ENCODE assay signal across 8 mouse cellular contexts in the genomic region with DNA sequence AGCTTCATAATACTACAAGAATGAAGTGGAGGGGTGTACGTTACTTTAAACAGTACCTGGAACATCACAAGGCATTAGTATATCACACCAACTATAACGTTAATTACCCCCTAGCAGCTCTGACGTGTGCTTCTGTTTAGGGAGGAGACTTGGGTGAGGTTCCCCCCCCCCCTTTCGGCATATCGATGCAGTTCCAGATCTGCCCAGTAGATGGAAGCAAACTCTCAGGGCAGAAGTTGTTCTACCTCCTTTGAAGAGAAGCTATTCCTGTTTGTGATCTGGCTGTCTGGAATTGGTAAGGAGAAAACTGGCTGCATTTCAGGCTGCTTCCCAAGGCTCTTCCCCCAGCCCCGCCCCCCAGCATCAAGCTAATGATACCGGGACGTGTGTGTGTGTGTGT. TPM values are rescaled to one million over a fixed set of nuclear protein-coding genes. Genes with fewer than 3 reads are reported as not detected.
DNase-seq lines count a peak whose midpoint lies in the region; ATAC-seq and TF ChIP-seq lines count a peak whose summit lies in the region.

No protein-coding gene starts in this region.

- no peak for TF ChIP-seq EP300 in MEL (IDR thresholded peaks at IDR 0.05; ENCODE audit: low read depth in 1 of 2, low read length in 2 of 2)

- no peaks in the 10 kb centered on the region for H3K79me2 ChIP-seq in MEL (ENCODE audit: control insufficient read depth, insufficient read depth, low read length, poor library complexity)

- H3K27me3 ChIP-seq in MEL (ENCODE audit: control insufficient read depth in 1 of 2, insufficient read depth in 2 of 2, low read length in 2 of 2): no peaks in the 10 kb centered on the region
- no peaks in the 10 kb centered on the region for H3K27me3 ChIP-seq in kidney, embryonic 14.5 days (ENCODE audit: control insufficient read depth, insufficient read depth, low read length)

- TF ChIP-seq CTCF in MEL (IDR thresholded peaks at IDR 0.05 in 2 of 3, conservative IDR thresholded peaks at IDR 0.05 in 1 of 3; ENCODE audit: control insufficient read depth in 1 of 3, insufficient read depth in 1 of 3, low read depth in 2 of 3, low read length in 3 of 3, poor library complexity in 1 of 3, severe bottlenecking in 1 of 3): peak; percentile 48 to 54 (median 52)

- H3K4me2 ChIP-seq in kidney, embryonic 14.5 days (replicated peaks; ENCODE audit: low read depth, low read length): no peak overlapping the region

- DNase-seq in frontal cortex, postnatal 14 days (ENCODE audit: low spot score in 2 of 2): no peak
- DNase-seq in MEL (ENCODE audit: low read depth, low spot score): peak; percentile 62
- DNase-seq in heart, adult 9 months (ENCODE audit: low spot score in 2 of 2): peak; percentile 10 to 30
- peak; percentile 29 for DNase-seq in lung, postnatal 25 days (ENCODE audit: low spot score)
- DNase-seq in retina, postnatal 1 day: peak; percentile 88

- no peak overlapping the region for H3K9ac ChIP-seq in MEL (ENCODE audit: control insufficient read depth, low read depth, low read length, poor library complexity, severe bottlenecking)
- H3K9ac ChIP-seq in kidney, embryonic 14.5 days (ENCODE audit: low read depth, low read length): no peak overlapping the region

- ATAC-seq in frontal cortex, adult (ENCODE audit: low TSS enrichment): peak; percentile 64
- ATAC-seq in common myeloid progenitor, adult 5-6 weeks (replicated peaks; ENCODE audit: low read depth, poor library complexity, severe bottlenecking): peak; percentile 97
- peak; percentile 74 for ATAC-seq in kidney, embryonic 14.5 days (ENCODE audit: low FRiP score, low TSS enrichment)

- H3K4me3 ChIP-seq in MEL (ENCODE audit: control insufficient read depth in 1 of 2, insufficient read depth in 1 of 2, low read depth in 2 of 2, low read length in 2 of 2): no peak overlapping the region
- H3K4me3 ChIP-seq in kidney, embryonic 14.5 days (ENCODE audit: low read length): no peak overlapping the region

- no peaks in the 10 kb centered on the region for H3K4me1 ChIP-seq in MEL (ENCODE audit: control insufficient read depth in 1 of 2, insufficient read depth in 2 of 2, low read length in 2 of 2)
- no peaks in the 10 kb centered on the region for H3K4me1 ChIP-seq in kidney, embryonic 14.5 days (ENCODE audit: control insufficient read depth, insufficient read depth, low read length)

- TF ChIP-seq POLR2A in MEL (IDR thresholded peaks at IDR 0.05; ENCODE audit: control insufficient read depth in 1 of 2, insufficient read depth in 1 of 2, low read depth in 1 of 2, low read length in 2 of 2, poor library complexity in 1 of 2): no peak

- peak; percentile 49 for TF ChIP-seq RAD21 in MEL (IDR thresholded peaks at IDR 0.05; ENCODE audit: low read depth, low read length)

- WGBS in kidney, embryonic 14.5 days: 3% methylated on average over 8 of the region's 8 CpGs

- no peaks in the 10 kb centered on the region for H3K9me3 ChIP-seq in MEL (replicated peaks; ENCODE audit: insufficient read depth, low read length)
- no peaks in the 10 kb centered on the region for H3K9me3 ChIP-seq in kidney, embryonic 14.5 days (ENCODE audit: control insufficient read depth, low read length)

- no peak overlapping the region for H3K27ac ChIP-seq in MEL (ENCODE audit: control insufficient read depth, low read depth, low read length)
- no peak overlapping the region for H3K27ac ChIP-seq in kidney, embryonic 14.5 days (ENCODE audit: low read depth, low read length)

- H3K36me3 ChIP-seq in MEL (ENCODE audit: control insufficient read depth in 1 of 2, insufficient read depth in 2 of 2, low read length in 2 of 2): no peaks in the 10 kb centered on the region
- H3K36me3 ChIP-seq in kidney, embryonic 14.5 days (ENCODE audit: control insufficient read depth, insufficient read depth, low read length): no peaks in the 10 kb centered on the region

TF ChIP-seq in MEL, 35 proteins besides CTCF, POLR2A, EP300 and RAD21:
- TF ChIP-seq ZKSCAN1 (IDR thresholded peaks at IDR 0.05; ENCODE audit: low read depth, low read length) (no peak), MEF2A (IDR thresholded peaks at IDR 0.05; ENCODE audit: extremely low read depth, insufficient replicate concordance, low read depth, low read length, poor library complexity, severe bottlenecking) (no peak), SMC3 (IDR thresholded peaks at IDR 0.05; ENCODE audit: low read depth, low read length) (peak; percentile 36), ZC3H11A (IDR thresholded peaks at IDR 0.05; ENCODE audit: low read depth, low read length) (peak; percentile 15; the same call in 1 of the 2 replicates), HCFC1 (IDR thresholded peaks at IDR 0.05; ENCODE audit: low read depth, low read length) (no peak)

RNA-seq across cellular contexts. Expression of gene Olfr90, which starts 5.0 kb away (rescaled TPM):
- 0.08 TPM in 1 of 2 replicates, not detected in the other for total RNA-seq in MEL (2012; rRNA removed)
- polyA plus RNA-seq in MEL (2012; ENCODE audit: insufficient read depth in 1 of 2, insufficient read length in 2 of 2, low read depth in 1 of 2, low replicate concordance in 2 of 2, missing spikeins in 1 of 2): under 1 TPM in 1 of 2 experiments, not detected in 1; 0.08 TPM
- not detected in 2 replicates for total RNA-seq in common myeloid progenitor, adult 5-6 weeks (2017)
- polyA plus RNA-seq in kidney, embryonic 14.5 days (2014; fragmentation: Nextera tagmentation; extraction: Ambion mirVana): not detected in 2 replicates

RNA-seq across cellular contexts. Expression of gene Olfr91, which starts 14.8 kb away (rescaled TPM):
- not detected in 2 replicates for total RNA-seq in MEL (2012; rRNA removed)
- not detected for polyA plus RNA-seq in MEL (2012; ENCODE audit: insufficient read depth in 1 of 2, insufficient read length in 2 of 2, low read depth in 1 of 2, low replicate concordance in 2 of 2, missing spikeins in 1 of 2)
- total RNA-seq in common myeloid progenitor, adult 5-6 weeks (2017): not detected in 2 replicates
- polyA plus RNA-seq in kidney, embryonic 14.5 days (2014; fragmentation: Nextera tagmentation; extraction: Ambion mirVana): not detected in 2 replicates

RNA-seq across cellular contexts. Expression of gene Olfr92, which starts 36.6 kb away (rescaled TPM):
- not detected in 2 replicates for total RNA-seq in MEL (2012; rRNA removed)
- not detected for polyA plus RNA-seq in MEL (2012; ENCODE audit: insufficient read depth in 1 of 2, insufficient read length in 2 of 2, low read depth in 1 of 2, low replicate concordance in 2 of 2, missing spikeins in 1 of 2)
- not detected in 2 replicates for total RNA-seq in common myeloid progenitor, adult 5-6 weeks (2017)
- polyA plus RNA-seq in kidney, embryonic 14.5 days (2014; fragmentation: Nextera tagmentation; extraction: Ambion mirVana): not detected in 2 replicates

RNA-seq across cellular contexts. Expression of gene Gabbr1, which starts 37.6 kb away (rescaled TPM):
- 1.5 and 2.2 TPM in 2 replicates for total RNA-seq in MEL (2012; rRNA removed)
- polyA plus RNA-seq in MEL (2012; ENCODE audit: insufficient read depth in 1 of 2, insufficient read length in 2 of 2, low read depth in 1 of 2, low replicate concordance in 2 of 2, missing spikeins in 1 of 2): 10 to 100 TPM in 1 of 2 experiments, not detected in 1; 14.6 TPM
- 1.3 and 3.5 TPM in 2 replicates for total RNA-seq in common myeloid progenitor, adult 5-6 weeks (2017)
- polyA plus RNA-seq in kidney, embryonic 14.5 days (2014; fragmentation: Nextera tagmentation; extraction: Ambion mirVana): 8.1 and 11.6 TPM in 2 replicates

Comparison
In these comparisons a context has a peak if more than half of its experiments do, and no peak if none do; other contexts are left out.
1. DNase-seq: peak in MEL (single experiment), heart, adult 9 months (2 of 2), lung, postnatal 25 days (single experiment) and retina, postnatal 1 day (single experiment); none in frontal cortex, postnatal 14 days (0 of 2).
2. Peak in every context shown above with its lines, with median percentiles within 50 percentile points of each other: ATAC-seq.